Mouse (Mus musculus) natural killer cell, adult 2 months (primary cell): Measurements from ENCODE around the gene Slmap.
"Not testable (repeated sequence)": the region's sequence is repeated elsewhere in the genome, so short reads cannot be mapped to it uniquely, and the experiment has no call there.

Experiments
- DNase-seq, 2 experiments: peaks; one replicate each; pipeline ENCODE4 v3.0.0; 2022; ENCODE audit warnings: low spot score in 2 of 2

Gene Slmap

DNA sequence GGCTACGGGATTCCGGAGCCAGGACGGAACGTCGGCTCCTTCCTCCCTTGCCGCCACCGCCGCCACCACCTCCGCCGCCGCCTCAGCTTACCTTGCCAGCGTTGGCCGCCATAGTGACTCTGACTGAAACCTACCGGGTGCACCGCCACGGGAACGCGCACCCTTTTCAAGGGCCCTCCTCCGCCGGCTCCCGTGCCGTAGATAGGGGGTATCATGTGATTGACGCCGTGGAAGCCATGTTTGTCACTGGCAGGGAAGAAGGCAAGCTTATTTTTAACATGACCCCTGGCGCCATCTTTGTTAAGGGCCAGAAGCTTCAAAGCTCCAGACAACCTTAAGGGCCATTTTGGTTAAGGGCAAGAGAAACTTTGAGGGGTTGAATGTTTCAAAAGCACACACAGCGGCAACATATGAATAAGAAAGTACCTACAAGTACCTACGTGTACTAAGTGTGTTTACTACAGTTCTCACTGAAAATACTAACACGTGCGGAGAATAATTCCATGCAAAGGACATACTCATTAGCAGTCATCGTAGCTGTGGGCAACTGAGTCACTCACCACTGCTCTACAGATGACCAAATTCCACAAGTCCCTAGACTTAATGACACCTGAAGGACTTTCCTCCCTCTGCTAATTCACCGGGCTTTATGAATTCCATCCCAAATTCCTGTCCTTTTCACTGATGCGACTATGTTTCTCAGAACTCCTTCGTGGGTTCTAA, at the start of gene Slmap:
Gene Slmap, minus strand, starts transcription at position 175 of the 723 bp plus-strand sequence.
- DNase-seq: peak; percentile 97 to 98

GRCm38 (mm10) chr14:26583645-26584044, 48.9 kb upstream of the Slmap start:
- DNase-seq: no peak

- peak; percentile 85 to 87 for DNase-seq
Measured at GRCm38 (mm10) chr14:26579346-26580343, 44.9 kb upstream of the Slmap start.

DNA sequence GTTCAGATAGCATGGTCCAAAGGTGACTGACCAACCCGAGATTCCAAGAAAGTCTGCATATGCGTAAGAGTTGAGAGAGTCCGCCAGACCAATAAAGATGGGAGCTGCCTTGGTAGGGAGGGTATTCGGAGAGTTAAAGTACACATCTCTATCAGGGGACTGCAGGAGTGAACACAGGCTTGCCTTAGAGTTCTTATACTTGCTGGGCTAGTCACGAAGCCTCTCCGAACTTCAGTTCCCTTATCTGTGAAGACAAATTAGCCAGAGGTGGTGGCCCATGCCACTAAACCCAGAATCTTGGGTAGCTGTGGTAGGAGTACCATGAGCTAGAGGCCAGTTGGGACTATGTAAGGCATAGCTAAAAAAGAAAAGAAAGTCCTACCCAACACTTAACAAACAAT, 44.1 kb upstream of the Slmap start:
- DNase-seq: peak in 1 of 2 experiments; percentile 1

DNA sequence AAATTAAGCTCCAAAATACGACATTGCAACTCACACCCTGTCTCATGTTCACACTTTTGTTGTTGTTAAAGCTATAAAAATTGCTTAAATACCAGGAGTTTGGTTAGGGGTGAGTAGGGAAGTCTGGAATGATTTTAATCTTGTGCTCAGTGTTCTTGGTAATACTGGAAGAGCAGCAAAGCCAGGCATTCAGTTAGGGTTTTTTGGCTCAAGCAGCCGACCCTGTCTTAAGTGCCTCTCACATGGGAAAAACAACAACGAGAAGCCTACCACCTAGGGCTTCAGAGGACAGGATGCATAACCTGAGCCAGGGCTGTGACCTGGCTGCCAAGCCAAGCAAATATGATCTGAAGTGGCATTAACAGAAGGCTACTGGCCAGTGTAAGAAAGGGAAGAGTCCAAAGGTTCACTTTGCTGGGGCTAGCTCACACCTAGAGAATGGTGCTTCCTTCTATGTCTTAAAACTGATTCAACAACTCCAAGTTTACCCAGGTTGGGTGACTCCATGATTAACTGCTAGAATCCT, 41.6 kb upstream of the Slmap start:
- no peak for DNase-seq

DNA sequence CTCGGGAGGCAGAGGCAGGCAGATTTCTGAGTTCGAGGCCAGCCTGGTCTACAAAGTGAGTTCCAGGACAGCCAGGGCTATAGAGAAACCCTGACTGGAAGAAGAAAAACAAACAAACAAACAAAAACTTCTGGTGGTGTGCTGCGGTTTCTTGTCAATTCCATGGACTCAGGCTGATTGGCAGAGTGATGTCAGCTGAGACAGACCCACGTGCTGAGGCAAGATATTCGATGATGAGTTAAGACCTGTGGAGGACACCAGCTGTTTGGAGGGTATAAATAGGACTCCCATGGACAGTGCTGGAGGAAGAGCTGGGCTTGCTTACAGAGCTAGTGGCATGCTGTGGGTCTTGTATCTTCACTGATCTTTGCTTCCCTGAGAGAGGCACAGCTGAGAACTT, 38.8 kb upstream of the Slmap start, which contains the start of gene Dennd6a:
Gene Dennd6a, plus strand, starts transcription at position 301 of the 400 bp plus-strand sequence.
- not testable (repeated sequence) for DNase-seq

GRCm38 (mm10) chr14:26571951-26572675, 37.4 kb upstream of the Slmap start:
- DNase-seq: peak in 1 of 2 experiments; percentile 6

- no peak for DNase-seq
Measured at GRCm38 (mm10) chr14:26569880-26570279, 35.1 kb upstream of the Slmap start.

GRCm38 (mm10) chr14:26562247-26562646, 27.5 kb upstream of the Slmap start:
- DNase-seq: no peak

GRCm38 (mm10) chr14:26558536-26558935, 23.8 kb upstream of the Slmap start:
- no peak for DNase-seq

DNA sequence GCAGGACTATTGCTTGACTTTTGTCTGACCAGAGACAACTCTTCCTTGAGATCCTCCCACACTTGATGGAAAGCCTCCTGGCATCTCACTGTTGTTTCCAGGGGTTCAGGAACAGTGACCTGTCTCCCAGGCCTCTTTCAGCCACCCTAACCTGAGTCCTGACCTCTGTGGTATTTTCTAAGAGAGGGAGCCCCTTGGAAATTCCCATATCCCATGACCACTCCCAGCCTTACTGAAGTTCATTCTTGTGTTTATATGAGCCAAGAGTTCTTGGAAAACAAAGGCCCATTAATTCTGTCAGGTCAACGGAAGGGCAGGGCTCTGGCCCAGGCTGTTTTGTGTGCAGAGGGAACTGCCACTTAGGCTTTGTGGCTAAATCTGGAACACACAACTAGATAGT, 22.9 kb upstream of the Slmap start:
- DNase-seq: no peak

- DNase-seq: no peak
Measured at GRCm38 (mm10) chr14:26552853-26553252, 18.1 kb upstream of the Slmap start.

GRCm38 (mm10) chr14:26552441-26552840, 17.7 kb upstream of the Slmap start:
- no peak for DNase-seq

DNA sequence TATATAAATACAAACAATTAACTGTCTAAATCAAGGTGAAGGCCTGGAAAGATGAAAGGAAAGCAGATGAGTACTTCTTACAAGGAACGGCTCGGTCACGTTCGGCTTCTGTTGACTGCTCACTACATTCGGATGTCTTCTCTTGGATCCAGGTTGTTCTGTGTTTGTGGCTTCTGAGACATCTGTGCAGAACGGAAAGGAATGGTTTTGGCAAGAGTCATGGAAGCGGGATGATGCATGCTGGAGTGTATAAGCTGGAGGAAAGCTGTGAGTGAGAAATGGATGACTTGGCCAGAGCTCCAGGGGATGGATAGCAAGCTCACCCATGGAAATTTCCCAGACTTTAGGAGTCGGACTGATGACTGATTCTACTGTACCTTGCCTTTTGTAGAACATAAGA, 16.0 kb upstream of the Slmap start:
- DNase-seq: no peak

DNA sequence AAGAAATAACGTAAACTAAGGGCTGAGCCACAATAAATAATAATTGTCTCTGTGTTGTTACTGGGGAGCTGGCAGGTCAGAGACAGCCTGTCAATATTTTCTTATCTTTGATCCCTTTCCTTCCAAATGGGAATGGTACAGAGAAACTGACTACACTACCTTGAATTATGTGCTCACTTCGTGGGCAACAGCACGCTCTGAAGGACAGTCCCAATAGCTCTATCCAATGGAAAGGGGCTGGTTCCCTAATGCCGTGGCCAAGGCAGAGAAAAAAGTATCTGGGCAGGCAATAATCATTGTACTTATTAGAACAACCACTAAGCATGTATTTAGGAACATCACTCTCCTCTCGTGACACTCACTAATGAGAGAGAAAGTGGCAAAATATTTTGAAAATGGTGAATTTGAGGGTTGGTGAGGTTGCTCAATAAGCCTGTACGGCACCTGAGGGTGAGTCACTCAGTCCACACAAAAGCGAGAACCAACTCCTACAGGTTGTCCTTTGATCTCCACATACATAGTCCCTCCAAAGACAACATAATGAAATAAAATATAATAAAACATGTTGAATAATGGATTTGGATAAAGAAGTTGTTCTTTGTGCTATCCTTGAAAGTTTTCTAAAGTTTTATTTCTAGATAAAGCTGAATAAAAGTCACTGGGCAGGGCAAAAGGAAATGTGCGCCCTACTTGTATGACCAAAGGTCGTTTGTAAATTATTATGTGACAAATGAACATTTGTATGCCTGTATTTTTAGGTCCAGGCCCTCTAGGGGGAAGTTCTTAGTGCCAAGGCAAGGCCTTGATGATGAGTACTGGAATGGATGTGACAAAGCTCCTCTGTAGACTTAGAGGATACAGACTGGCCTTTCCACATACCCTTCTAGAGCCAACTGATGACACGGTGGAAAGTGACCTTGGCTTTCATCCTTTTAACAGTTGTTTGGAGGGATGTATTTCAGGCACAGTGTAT, 13.1 kb upstream of the Slmap start:
- no peak for DNase-seq

GRCm38 (mm10) chr14:26542136-26542535, 7.4 kb upstream of the Slmap start:
- DNase-seq: no peak

DNA sequence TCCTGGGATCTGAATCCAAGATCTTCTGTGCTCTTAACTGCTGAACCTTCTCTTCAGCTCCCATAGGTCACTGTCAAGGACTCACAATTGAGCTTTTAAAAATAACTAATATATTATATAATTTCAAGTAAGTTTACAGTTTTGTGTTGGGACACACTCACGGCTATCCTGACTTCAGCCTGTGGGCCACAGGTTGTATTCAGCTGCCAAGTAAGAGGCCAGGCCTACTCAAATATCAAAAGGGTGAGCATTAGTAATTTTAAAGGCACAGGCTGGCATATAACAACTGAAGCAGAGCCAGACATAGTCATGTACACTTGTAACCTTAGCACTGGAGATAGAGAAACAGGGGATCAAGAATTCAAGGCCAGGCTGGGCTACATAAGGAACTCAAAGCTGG, 5.8 kb upstream of the Slmap start:
- no peak for DNase-seq

DNA sequence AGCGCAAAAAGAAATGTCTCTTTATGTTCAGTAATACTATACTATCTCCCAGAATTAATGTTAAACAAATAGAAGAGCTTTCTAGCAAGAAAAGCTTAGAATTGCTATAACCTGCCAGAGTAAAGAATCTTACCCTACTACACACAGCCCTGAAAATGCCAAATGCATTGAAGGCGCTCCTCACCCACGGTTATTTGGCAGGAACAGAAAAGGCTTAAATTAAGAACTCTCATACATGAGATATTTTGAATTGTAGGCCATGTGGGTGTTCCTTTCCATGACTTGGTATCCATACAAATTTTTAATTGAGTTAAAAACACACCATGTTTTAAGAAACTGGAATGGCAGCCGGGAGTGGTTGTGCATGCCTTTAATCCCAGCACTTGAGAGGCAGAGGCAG, 4.5 kb upstream of the Slmap start:
- DNase-seq: no peak

DNA sequence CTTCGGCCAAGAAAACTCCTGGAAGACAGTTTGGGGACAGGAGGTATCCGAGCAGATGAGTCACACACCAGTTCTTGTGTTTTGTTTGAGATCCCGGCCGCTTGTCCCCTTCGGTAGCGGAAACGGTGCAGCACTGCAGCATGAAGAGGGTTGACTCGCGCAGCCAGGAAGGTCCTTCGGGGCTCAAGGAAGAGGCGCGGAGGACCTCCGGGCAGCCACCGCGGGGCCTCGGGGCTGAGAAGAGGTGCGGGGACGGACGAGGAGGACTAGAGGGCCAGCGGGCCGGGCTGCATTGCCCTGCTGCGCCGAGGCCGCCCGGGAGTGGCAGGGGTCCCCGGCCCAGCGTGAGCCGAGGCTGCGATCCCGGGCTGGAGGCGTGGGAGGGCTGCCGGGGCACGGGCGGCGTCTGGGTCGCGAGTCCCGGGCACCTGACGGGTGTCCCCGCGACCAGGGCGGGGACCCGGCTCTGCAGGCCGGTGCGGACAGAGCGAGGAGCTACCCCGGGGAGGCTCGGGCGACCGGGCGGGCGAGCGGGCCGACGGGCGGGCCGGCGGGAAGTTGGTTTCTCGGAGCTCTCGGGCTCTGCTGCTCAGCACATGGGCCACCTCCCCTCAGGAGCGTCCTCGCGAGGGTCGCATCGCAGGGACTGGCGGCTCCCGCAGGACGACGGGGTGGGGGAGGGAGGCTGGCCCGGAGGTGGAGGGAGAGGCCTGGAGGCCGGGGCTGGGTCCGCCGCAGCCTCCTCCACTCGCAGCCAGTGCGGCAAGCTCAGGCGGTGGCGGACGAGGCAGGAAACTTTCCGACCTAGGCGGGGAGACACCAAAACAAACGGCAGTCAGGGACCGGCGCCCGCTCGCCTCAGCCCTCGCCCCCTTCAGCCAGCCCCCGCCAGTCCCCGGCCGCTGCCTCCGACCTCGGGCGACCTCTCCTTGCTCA, 642 bp downstream of the Slmap start:
- DNase-seq: peak; percentile 38 to 39
